Mouse (Mus musculus) G1E (cell line): ENCODE results near the gene Atp9a. TPM values are rescaled to one million over a fixed set of nuclear protein-coding genes. Genes with fewer than 3 reads are reported as not detected.

ENCODE experiments used
- ATAC-seq: 2 replicates; pipeline ENCODE4 v1.8.0; 2016; ENCODE audit warnings: mild to moderate bottlenecking; ENCODE audit not compliant: insufficient number of reproducible peaks, poor library complexity, low FRiP score, severe bottlenecking; ENCODE audit errors: extremely low read depth
- DNase-seq: peaks from one replicate; pipeline ENCODE4 v3.0.0; 2012; ENCODE audit warnings: low spot score
- H3K27me3 ChIP-seq: 2 replicates; pipeline ENCODE4 v1.6.1; 2012; ENCODE audit warnings: mild to moderate bottlenecking, low read length, inconsistent platforms; ENCODE audit not compliant: insufficient read depth
- H3K36me3 ChIP-seq: replicated peaks from 2 replicates; pipeline ENCODE3; 2012; ENCODE audit warnings: mild to moderate bottlenecking, inconsistent platforms
- H3K4me1 ChIP-seq: 2 replicates; pipeline ENCODE4 v1.6.1; 2012; ENCODE audit warnings: low read depth, low read length, inconsistent platforms, mixed read lengths; ENCODE audit not compliant: insufficient read depth
- H3K4me3 ChIP-seq: 2 replicates; pipeline ENCODE4 v1.5.1; 2012; ENCODE audit warnings: low read depth, mild to moderate bottlenecking, inconsistent platforms, low read length, moderate library complexity, mixed read lengths
- H3K9me3 ChIP-seq: replicated peaks from 2 replicates; pipeline ENCODE4 v1.6.1; 2012; ENCODE audit warnings: inconsistent platforms
- CTCF ChIP-seq: IDR thresholded peaks from 2 replicates; pipeline ENCODE4 v1.5.1; 2012; ENCODE audit warnings: low read depth, low read length, inconsistent platforms, mixed read lengths
- GATA1 ChIP-seq: IDR thresholded peaks from 2 replicates; pipeline ENCODE4 v1.6.1; 2012; ENCODE audit warnings: borderline replicate concordance, low read length, inconsistent platforms, mixed read lengths
- GATA2 ChIP-seq: IDR thresholded peaks from 2 replicates; pipeline ENCODE4 v1.6.1; 2012; ENCODE audit warnings: low read depth, low read length, inconsistent platforms, borderline replicate concordance
- POLR2AphosphoS5 ChIP-seq: IDR thresholded peaks from 2 replicates; pipeline ENCODE4 v1.6.1; 2012; ENCODE audit warnings: low read depth, low read length, inconsistent platforms; ENCODE audit not compliant: insufficient replicate concordance
- TAL1 ChIP-seq: conservative IDR thresholded peaks from 2 replicates; pipeline ENCODE4 v1.6.1; 2012; ENCODE audit warnings: low read depth, low read length, inconsistent platforms, mixed read lengths
- polyA plus RNA-seq: library from polyadenylated mRNA; stranded (reverse); fragments of >175 nt; gene quantifications from 2 replicates; pipeline ENCODE4 v1.2.3, GENCODE M21; 2012
- total RNA-seq, 2 experiments: library from RNA; stranded (forward) in 1 of 2; stranded (reverse) in 1 of 2; fragments of 200-1000 nt in 1 of 2; fragments of >200 nt in 1 of 2; fragmentation: Nextera tagmentation in 1 of 2; gene quantifications; 2 replicates each; pipeline ENCODE4 v1.2.3; 2014 to 2017

Gene Atp9a
- total and polyA plus RNA-seq, 3 experiments, result not detected

- H3K4me1 ChIP-seq, result no peaks in the 10 kb centered on the region
- no peak for DNase-seq
- no peaks in the 10 kb centered on the region for H3K36me3 ChIP-seq
- no peak overlapping the region for H3K4me3 ChIP-seq
- ATAC-seq, result no peak
- H3K27me3 ChIP-seq, result no peaks in the 10 kb centered on the region
- H3K9me3 ChIP-seq, result peaks cover 84% of the 10 kb centered on the region
- no peak for TF ChIP-seq TAL1
- no peak for TF ChIP-seq CTCF
- no peak for TF ChIP-seq POLR2AphosphoS5
- no peak for TF ChIP-seq GATA2
- no peak for TF ChIP-seq GATA1
Measured at GRCm38 (mm10) chr2:168661802-168662201, 80.4 kb downstream of the Atp9a start.

- Histone ChIP-seq H3K4me3 (no peak overlapping the region), H3K9me3 (peaks cover 84% of the 10 kb centered on the region), H3K4me1 (no peaks in the 10 kb centered on the region), H3K36me3 (no peaks in the 10 kb centered on the region), H3K27me3 (no peaks in the 10 kb centered on the region)
- ATAC-seq (no peak), DNase-seq (no peak)
- no peak for TF ChIP-seq TAL1
- no peak for TF ChIP-seq GATA2
- TF ChIP-seq POLR2AphosphoS5, result no peak
- TF ChIP-seq CTCF, result no peak
- no peak for TF ChIP-seq GATA1
Measured at GRCm38 (mm10) chr2:168660344-168660743, 81.9 kb downstream of the Atp9a start.

- no peak for ATAC-seq
- no peak overlapping the region for H3K4me3 ChIP-seq
- no peaks in the 10 kb centered on the region for H3K27me3 ChIP-seq
Measured at GRCm38 (mm10) chr2:168658551-168658950, 83.7 kb downstream of the Atp9a start.

GRCm38 (mm10) chr2:168656569-168657308 is 85.5 kb downstream of the Atp9a start:
- Histone ChIP-seq H3K4me3 (no peak overlapping the region), H3K9me3 (peaks cover 85% of the 10 kb centered on the region), H3K36me3 (no peaks in the 10 kb centered on the region), H3K4me1 (no peaks in the 10 kb centered on the region), H3K27me3 (no peaks in the 10 kb centered on the region)
- ATAC-seq, result no peak
- no peak for TF ChIP-seq TAL1
- DNase-seq, result no peak

More at GRCm38 (mm10) chr2:168658551-168658950, 83.7 kb downstream of the Atp9a start:
- Histone ChIP-seq H3K9me3 (peaks cover 85% of the 10 kb centered on the region), H3K36me3 (no peaks in the 10 kb centered on the region), H3K4me1 (no peaks in the 10 kb centered on the region)
- TF ChIP-seq GATA1, result no peak
- no peak for TF ChIP-seq GATA2
- TF ChIP-seq POLR2AphosphoS5, result no peak
- no peak for TF ChIP-seq TAL1
- TF ChIP-seq CTCF, result no peak
- DNase-seq, result no peak

GRCm38 (mm10) chr2:168654983-168655669 is 87.1 kb downstream of the Atp9a start:
- Histone ChIP-seq H3K4me1 (no peaks in the 10 kb centered on the region), H3K36me3 (no peaks in the 10 kb centered on the region), H3K9me3 (peaks cover 92% of the 10 kb centered on the region), H3K4me3 (peak overlapping the region; percentile 24; the same call in 1 of the 2 replicates), H3K27me3 (no peaks in the 10 kb centered on the region)
- DNase-seq, result no peak
- ATAC-seq, result no peak
- TF ChIP-seq POLR2AphosphoS5 (no peak), GATA1 (no peak), TAL1 (no peak), CTCF (no peak), GATA2 (no peak)

- H3K4me3 ChIP-seq, result no peak overlapping the region; the same call in 1 of the 2 replicates
- no peaks in the 10 kb centered on the region for H3K4me1 ChIP-seq
- TF ChIP-seq POLR2AphosphoS5 (no peak), GATA1 (no peak), TAL1 (no peak), GATA2 (no peak), CTCF (no peak)
- DNase-seq, result no peak
- H3K27me3 ChIP-seq, result no peaks in the 10 kb centered on the region
- H3K9me3 ChIP-seq, result peaks cover 91% of the 10 kb centered on the region
- ATAC-seq, result no peak
- H3K36me3 ChIP-seq, result no peaks in the 10 kb centered on the region
Measured at GRCm38 (mm10) chr2:168654482-168654881, 87.7 kb downstream of the Atp9a start.
